Mouse (Mus musculus): ENCODE results near the gene Prc1.

Prc1 gene

DNA sequence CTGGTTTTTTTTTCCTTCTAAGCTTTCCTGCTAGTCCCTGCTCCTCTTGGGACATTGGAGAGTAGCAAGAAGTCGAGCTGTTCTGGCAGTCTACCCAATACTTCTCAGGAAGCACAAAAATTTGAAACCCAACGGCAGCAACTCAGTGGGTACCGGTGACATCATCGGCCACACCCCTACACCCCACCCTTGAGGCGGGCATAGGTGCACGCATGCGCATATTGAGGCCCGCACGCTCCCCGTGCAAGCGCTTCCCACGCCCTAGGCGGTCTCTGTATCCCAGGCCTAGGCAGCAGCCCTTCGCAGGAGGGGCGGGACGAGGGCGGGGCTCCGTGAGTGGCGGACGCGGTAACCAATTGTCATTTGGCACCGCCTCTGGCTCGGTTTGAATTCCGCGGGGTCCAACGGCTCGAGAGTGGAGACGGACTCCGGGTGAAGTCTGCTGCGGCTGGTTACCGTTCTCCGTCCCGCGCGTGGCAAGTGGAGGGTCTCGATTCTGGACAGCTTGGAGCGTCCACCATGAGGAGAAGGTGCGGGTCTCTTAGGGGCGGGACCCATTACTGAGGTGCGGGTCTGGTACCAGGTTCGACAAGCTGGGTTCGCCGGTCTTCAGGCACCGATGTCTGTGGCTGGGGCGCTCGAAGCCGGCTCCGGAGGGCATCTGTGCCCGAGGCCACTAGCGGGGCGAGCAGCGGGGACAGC lies at the start of gene Prc1:
Gene Prc1 (plus strand): TSS at position 389 of the 702 bp plus-strand sequence.
- peak; percentile 98 for DNase-seq (ENCODE audit: low read depth, low spot score)

DNA sequence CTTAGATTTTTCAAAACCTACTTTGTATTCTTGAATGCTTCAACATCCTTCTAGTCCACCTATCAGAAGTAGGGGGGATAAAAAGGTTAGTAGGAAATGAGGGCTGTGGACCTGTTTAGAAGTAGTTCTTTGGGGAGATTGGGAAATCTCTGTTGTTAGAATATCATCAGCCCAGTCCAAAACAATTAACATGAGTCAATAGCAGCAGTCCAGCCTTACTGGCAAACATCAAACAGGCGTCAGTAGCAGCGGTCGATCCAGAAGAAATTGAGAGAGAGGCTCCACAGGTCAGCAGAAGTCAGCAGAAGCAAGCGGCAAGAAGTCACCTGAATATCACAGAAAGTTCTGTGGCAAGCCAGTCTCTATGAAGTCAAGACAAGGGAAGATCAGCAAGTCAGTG lies 49.4 kb upstream of the Prc1 start:
- no peak for DNase-seq (ENCODE audit: low read depth, low spot score)

DNA sequence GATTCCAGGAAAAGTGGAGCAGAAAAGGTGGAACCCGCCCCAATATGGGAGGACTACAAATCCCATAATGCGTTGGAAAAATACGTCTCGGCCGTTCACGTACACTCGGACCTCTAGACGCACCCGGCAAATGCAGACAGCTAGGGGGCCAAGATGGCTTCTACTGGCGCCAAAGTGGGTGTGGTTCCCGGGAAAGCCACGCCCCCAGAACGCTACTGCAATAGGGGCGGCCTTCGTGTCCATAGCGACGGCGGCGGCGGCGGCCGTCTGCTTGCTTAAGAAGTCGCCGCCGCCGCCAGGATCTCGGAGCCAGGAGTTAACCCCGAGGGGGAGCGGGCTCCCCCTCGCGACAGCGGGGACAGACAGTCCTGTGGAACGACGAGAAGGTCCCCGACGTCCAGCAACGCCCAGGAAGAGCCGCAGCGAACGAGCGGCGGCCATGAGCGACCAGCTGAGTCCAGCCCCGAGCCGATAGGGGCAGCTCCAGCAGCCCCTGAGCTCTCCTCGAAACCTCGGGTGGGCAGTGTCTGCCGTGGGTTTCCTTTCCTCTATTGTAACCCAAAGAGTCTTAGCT lies 48.0 kb upstream of the Prc1 start, which contains the start of gene Ttll13:
Gene Ttll13 (plus strand): TSS at position 229 of the 574 bp plus-strand sequence.
- peak; percentile 98 for DNase-seq (ENCODE audit: low read depth, low spot score)

DNA sequence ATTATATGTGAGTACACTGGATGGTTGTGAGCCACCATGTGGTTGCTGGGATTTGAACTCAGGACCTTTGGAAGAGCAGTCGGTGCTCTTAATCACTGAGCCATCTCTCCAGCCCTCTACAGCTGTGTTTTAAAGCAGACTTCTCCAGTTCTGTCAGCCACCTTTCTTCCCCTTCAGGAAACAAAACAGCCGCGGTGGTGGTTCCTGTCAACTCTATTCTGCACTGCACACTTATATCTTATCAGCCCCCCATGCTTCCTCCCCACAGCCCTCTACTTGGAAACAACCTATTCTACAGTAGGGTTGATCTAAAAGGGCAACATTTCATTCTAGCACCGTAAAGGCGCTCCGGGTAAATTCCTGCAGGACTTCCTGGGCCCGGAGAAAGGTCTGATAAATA lies 47.4 kb upstream of the Prc1 start:
- DNase-seq (ENCODE audit: low read depth, low spot score): no peak

DNA sequence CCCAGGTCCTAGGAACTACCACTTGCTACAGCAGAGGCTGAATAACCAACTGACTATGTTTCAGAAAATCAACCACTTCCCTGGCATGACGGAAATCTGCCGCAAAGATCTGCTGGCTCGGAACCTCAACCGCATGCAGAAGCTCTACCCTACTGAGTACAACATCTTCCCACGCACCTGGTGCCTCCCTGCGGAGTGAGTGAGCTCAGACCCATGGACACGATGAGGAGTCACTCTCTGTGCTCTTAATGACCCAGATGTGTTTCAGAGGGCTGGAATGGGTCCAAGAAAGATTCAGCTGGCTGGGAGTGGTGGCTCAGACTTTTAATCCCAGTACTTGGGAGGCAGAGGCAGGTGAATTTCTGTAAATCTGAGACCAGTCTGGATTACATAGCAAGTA lies 41.8 kb upstream of the Prc1 start:
- no peak for DNase-seq (ENCODE audit: low read depth, low spot score)

DNA sequence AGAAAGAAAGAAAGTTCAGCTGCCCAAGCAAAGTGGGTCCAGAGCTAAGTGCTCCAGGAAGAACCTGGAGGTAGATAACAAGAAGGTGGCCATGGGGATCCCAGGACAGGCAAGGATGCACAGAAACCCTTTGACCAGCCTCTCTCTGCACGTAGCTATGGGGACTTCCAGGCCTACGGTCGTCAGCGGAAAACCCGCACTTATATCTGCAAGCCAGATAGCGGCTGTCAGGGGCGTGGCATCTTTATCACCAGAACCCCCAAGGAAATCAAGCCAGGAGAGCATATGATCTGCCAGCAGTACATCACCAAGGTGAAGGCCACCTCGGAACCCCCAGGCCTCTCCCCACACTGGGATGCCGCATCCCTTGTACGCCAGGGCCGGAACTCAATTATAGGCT lies 41.4 kb upstream of the Prc1 start:
- no peak for DNase-seq (ENCODE audit: low read depth, low spot score)

DNA sequence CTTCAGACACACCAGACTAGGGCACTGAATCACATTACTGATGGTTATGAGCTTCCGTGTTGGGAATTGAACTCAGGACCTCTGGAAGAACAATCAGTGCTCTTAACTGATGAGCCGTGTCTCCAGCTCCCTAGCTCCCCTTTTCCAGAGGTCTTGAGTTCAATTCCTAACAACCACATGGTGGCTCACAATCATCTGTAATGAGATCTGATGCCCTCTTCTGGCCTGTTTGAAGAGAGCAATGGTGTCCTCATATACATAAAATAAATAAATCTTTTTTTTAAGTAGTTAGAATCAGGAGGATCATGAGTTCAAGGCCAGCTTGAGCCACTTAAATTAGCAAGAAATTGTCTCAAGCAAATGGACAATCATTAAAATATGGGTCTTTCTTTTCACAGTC lies 38.3 kb upstream of the Prc1 start:
- no peak for DNase-seq (ENCODE audit: low read depth, low spot score)

DNA sequence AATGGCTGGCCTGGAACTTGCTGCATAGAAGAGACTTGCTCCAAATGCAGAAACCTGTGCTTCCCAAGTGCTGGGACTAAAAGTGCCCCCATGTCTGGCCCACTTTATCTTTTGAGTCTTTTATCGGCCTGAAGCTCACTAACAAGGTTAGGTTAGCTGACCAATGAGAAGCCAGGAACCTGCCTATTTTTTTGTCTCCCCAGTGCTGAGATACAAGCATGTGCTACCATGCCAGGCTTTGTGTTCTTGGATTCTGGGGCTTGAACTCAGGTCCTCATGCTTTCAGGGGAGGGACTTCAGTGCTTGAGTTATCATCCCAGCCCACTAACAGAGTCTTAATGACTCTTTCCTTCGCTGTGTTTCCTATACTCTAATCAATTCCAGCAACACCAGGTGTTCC lies 36.5 kb upstream of the Prc1 start:
- no peak for DNase-seq (ENCODE audit: low read depth, low spot score)

DNA sequence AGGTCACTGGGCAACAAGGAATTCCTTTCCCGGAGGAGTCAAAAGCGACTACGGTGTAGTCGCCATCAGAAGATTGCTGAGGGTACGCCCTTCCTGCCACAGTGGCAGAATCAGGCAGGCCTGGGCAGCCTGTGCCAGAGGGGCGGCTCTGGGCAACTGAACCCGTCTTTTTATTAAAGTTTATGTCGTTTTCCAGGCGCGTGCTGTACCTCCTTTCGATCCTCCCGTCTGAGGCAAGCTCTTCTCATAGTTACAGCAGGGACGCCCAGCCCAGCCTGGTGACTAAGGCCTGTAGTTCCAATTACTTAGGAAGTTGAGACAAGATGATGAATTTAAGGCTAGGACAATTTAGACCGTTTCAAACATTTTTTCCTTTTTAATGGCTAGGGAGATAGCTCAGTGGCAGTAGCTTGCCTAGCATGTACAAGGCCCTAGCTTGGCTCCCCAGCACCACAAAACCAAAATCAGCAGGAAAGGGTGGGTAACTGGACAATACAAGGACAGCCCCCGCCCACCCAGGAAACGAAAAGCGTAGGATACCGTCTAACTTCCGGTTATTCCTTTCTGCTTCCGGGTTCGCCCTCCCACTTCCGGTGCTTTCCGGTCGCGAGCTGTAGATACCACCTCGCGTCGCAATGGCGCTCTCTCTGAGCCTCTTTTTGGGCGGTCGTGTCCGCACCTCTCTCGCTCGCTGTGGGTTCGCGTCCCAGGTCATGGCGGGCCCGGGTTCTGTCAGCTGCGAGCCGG lies 33.5 kb upstream of the Prc1 start, which contains the start of gene Ngrn:
Gene Ngrn (plus strand): TSS at position 591 of the 747 bp plus-strand sequence.
- peak; percentile 86 for DNase-seq (ENCODE audit: low read depth, low spot score)

DNA sequence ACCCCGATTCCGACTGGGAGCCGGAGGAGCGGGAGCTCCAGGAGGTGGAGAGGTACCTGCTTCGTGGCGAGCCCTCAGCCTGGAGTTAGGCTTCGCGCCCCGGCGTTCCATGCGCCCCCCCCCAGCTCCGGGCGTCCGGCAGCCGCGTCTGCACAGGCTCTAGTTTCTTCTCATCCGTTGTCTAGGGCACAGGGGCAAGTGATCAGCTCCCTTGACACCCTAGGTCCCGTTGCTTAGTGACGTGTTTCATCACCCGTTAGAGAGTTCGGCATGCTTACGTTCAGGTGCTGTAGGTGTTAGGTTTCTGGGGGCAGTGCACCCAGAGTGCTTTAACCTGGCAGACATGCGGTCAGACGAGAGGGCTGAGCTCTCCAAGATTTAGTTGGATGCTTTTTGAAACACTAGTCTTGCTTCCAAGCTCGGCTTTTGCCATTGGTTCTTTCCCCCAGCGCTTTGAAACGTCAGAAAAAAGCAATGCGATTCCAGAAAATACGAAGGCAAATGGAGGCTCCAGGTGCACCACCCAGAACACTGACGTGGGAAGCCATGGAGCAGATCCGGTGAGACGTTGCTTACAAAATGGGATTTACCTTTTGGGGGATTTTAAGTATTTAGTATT lies 32.8 kb upstream of the Prc1 start:
- peak; percentile 12 for DNase-seq (ENCODE audit: low read depth, low spot score)

DNA sequence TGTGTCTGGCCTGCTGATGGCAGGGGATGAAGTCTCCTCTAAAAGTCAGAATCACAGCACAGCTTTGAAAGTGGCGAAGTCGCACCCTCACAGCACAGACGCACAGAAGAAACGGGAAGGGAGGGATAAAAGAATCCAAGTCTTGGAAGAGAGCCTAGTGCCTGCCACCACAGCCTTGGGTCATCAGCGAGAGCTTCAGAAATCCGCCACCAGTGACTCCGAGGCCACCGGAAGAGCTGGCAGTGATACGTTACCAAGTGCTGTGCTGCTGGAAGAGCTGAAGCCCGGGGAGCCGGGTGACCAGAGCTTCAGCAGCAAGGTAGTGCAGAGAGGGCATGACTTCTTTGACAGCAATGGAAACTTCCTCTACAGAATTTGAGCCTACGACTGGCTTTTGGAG lies 29.6 kb upstream of the Prc1 start:
- DNase-seq (ENCODE audit: low read depth, low spot score): no peak

DNA sequence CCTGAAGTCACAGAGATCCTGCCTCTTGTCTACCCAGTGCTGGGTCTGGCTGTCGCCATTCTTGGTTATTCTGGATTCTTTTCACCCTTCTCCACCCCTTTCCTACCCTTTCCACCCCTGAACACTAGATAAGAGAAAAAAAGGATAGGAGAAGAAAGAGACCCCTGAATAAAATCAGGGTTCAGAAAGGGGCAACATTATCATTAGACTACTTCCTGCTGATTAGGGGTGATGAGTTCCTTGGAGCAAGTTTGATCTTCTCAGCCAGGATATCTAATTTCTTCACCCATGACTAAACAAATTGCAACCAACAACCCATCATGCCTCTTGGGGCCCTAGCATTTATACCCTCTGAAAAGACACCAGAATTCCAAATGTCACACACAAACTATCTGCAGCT lies 26.5 kb upstream of the Prc1 start:
- no peak for DNase-seq (ENCODE audit: low read depth, low spot score)

DNA sequence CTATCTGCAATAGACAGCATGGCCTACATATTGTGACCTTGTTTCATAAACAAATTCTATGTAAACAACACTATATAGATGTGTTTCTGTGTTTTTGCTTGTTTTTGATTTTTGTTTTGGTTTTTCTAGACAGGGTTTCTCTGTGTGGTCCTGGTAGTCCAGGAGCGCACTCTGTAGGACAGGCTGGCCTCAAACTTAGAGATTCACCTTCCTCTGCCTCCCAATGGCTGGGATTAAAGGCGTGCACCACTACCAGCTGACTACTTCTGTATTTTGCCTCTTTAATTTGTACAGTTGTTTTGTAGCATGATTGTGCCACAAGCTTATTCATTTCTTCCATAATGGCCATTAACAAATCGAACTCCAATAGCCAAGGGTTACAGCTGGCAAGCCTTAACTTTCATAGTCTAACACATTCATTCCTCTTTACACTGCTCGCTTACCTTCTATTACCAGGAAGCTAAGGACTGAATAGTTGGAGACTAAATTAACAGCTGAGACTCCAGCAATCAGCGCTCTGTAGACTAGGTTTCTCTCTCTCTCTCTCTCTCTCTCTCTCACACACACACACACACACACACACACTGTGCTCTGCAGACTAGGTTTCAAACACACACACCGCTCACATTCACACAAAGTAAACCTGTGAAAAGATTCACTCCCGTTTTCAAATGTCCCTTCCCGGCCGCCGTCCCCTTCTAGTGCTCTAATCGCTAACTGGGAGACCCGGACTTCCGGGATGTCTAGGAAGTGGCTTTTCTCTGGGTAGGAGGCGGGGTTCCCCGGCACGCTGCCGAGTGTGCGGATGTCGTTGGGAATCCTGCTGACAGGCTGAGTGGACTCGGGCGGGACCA lies 25.1 kb upstream of the Prc1 start, which contains the start of gene Vps33b:
Gene Vps33b (plus strand): TSS at position 753 of the 854 bp plus-strand sequence.
- peak; percentile 93 for DNase-seq (ENCODE audit: low read depth, low spot score)

DNA sequence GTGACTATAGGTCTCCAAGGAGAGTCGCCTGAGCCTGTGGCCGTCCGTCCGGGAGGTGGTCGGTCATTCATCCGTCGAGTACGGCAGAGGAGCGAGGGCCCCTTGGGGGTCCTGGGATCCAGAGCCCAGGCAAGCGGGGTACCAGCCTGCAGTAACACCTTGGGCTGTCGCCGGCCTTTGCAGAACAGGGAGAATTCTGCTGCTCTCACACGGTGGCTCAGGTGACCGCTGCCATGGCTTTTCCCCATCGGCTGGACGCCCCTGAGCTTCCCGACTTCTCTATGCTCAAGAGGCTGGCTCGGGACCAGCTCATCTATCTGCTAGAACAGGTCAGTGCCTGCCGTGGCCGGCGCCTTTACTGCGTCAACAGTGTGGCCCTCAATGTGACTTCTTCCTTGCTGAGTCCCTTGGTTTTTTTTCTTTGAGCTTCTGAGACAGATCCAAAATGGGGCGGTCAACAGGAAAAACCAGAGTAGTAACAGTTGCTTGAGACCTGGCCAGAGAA lies 24.4 kb upstream of the Prc1 start:
- peak; percentile 11 for DNase-seq (ENCODE audit: low read depth, low spot score)

DNA sequence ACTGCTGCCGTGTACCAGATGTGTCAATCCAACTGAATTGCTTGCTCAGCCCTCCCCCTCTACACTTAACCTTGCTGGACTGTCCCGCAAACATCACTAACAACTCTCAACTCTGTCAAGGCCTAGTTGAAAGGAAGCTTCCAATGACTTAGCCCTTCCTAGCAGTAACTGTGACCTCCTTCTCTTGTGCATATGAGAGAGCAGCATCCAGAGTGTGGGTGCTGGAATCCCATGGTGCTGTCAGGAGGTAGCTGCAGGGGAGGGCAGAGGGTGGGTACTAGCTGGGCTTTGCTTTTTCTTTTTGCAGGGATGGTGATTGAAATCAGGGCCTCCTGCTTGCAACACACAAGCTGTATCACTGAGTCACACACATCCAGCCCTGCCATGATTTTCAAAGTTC lies 20.8 kb upstream of the Prc1 start:
- DNase-seq (ENCODE audit: low read depth, low spot score): no peak

DNA sequence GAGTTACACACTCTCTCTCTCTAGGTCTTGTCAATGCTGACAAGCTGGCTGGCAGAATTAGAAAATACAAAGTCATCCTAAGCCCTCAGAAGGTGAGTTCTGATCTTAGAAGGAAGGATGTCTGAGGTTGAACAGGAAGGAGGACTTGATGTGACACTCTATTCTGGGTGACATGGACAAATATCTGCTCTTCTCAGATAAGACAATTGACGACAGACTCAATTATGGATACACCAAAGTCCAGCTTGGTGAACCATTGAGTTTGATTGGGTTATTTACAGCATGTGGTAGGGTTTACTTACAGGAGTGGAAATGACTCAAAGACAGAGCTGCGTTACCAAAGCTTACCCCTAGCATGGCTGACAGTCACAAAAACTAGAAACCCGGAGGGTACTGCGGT lies 17.9 kb upstream of the Prc1 start:
- no peak for DNase-seq (ENCODE audit: low read depth, low spot score)

DNA sequence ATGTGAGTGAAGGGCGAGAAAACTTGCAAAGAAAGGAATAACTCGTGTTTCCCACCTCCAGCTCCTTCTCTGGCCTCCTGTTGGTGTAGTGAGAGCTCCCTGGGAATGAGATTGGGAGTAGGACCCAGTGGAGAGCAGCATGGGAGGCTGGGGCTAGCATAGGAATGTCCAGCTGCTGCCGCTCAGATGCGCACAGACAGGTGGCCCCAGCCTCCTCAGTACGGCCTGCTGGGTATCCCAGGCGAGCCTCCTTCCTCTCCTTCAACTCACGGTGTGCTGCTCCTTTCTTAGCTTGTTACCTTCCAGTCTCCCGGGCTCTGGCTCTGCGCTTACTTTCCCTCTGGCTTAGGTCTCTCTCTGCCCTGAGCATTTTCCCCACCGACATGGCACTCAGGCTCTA lies 14.2 kb upstream of the Prc1 start:
- no peak for DNase-seq (ENCODE audit: low read depth, low spot score)

DNA sequence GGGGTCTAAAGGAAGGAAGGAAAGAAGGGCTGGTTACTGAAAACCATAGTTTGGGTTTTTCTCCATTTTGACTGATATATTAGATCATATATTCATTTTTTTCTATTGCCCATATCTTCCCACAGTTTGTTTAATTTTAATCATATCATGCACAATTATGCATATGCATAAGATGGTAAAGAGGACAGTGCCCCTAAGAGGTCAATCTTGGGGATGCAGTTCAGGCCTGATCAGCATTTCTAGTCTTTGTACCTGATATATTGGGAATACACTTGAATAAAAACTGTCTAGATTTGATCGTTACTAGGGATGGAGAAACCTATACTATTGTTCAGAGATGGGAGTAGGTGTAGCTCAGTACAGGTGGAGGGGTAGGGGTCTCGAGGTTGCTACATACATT lies 13.3 kb upstream of the Prc1 start:
- DNase-seq (ENCODE audit: low read depth, low spot score): no peak

DNA sequence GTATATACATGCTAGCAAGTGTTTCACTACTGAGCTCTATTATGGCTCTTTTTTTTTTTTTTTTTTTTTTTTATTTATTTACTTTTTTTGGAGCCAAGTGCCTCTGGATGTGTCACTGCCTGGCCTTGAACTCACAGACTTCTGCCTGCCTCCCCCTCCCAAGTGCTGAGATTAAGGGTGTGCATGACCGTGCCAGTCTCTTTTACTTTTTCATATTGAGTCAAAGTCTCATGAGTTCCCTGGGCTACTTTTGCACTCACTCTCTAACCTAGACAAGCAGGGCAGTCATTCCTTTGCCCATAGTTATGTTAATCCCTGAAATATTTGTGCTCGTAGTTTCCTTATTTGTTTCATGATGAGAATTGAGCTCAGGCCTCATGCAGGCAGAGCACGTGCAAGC lies 12.6 kb upstream of the Prc1 start:
- no peak for DNase-seq (ENCODE audit: low read depth, low spot score)

DNA sequence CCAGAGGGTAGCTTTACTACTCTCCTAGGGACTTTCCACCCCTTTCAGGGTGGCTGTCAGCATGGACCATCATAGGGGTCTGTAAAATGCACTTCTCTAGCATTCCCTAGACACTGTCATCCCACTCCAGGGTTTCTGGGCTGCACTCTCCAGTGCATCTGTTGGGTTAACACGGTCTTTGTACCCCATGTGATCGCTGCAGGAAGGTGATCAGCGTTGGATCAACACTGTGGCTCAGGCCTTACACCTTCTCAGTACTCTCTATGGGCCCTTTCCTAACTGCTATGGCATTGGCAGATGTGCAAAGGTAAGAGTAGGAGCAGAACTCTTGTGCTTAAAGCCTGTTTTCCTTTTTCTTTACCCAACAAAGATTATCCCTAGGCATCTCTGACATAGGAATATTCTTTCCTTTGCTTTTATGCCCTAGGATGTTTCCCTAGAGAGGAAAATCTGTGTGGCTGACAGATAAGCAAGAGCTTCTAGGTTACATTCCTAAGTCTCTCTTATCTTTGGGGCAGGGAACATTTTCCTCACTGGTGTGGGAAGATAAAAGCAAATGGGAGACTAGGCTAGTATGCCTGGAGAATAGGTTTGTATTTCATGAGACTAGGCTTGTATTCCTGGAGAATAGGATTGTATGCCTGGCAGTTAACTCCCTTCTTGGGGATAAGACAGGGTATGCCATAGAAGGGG lies 10.9 kb upstream of the Prc1 start:
- no peak for DNase-seq (ENCODE audit: low read depth, low spot score)

DNA sequence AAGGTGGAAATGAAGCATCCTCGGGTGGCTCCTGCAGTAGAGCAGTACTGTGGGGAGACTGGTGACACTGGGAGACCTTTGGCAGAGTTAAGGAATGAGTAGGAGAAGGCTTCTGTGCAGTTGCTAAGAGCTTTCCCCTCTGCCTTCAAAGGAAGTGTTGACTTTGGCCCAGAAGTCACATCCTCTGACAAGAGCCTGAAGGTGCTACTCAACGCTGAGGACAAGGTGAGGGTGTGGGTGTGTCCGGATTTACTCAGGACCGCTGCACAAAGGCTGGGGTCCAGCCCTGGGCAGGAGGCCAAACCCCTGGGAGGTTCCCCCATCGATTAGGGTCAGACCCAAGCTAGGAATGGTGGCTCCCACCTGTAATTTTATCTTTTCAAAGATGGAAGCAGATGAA lies 9.9 kb upstream of the Prc1 start:
- no peak for DNase-seq (ENCODE audit: low read depth, low spot score)
